Mouse (Mus musculus): Measurements from ENCODE around the gene Setd3. TPM values are rescaled to one million over a fixed set of nuclear protein-coding genes. Genes with fewer than 3 reads are reported as not detected.

Setd3 gene
- polyA plus RNA-seq, 1 experiment from 2014 or later: 91.6 TPM

- no peaks in the 10 kb centered on the region for H3K27me3 ChIP-seq (ENCODE audit: control insufficient read depth, insufficient read depth, low read length)
- ATAC-seq (ENCODE audit: insufficient read depth, low FRiP score, low TSS enrichment) (no peak), DNase-seq (ENCODE audit: low spot score) (no peak)
- WGBS: 89% methylated on average over 8 of the region's 8 CpGs
- H3K4me2 ChIP-seq (ENCODE audit: low read depth): no peak overlapping the region
- H3K36me3 ChIP-seq (ENCODE audit: control insufficient read depth, insufficient read depth, low read length): no peaks in the 10 kb centered on the region
- no peaks in the 10 kb centered on the region for H3K4me1 ChIP-seq (ENCODE audit: control insufficient read depth, insufficient read depth, low read length)
- H3K9ac ChIP-seq (ENCODE audit: low read length): no peak overlapping the region
- no peak overlapping the region for H3K4me3 ChIP-seq (ENCODE audit: low read depth, low read length)
- H3K27ac ChIP-seq (ENCODE audit: low read depth, low read length): no peak overlapping the region
- H3K9me3 ChIP-seq (ENCODE audit: control insufficient read depth, low read length): no peaks in the 10 kb centered on the region
Observed at GRCm38 (mm10) chr12:108097643-108098042, 81.5 kb downstream of the Setd3 start.

DNA sequence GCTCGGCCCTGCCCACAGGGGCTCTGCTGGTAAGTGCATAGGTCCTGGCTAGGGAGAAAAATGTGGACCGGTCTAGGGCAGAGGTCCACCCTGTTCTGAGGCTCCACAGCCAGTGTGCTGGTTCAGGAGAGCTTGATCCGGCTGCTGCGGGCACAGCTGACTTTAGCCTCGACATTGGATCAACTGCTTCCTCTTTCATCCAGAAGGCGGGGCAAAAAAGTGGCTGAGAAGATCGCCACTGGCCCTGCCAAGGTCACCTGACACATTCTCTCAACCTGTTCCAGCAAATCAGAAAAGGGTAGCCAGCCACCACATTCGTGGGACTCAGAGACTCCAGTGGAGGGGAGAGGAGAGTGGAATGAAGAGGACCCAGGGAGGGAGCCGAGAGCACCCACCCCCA lies 90.9 kb downstream of the Setd3 start:
- H3K9ac ChIP-seq (ENCODE audit: low read length): no peak overlapping the region
- H3K4me1 ChIP-seq (ENCODE audit: control insufficient read depth, insufficient read depth, low read length): no peaks in the 10 kb centered on the region
- no peak overlapping the region for H3K27ac ChIP-seq (ENCODE audit: low read depth, low read length)
- H3K9me3 ChIP-seq (ENCODE audit: control insufficient read depth, low read length): no peaks in the 10 kb centered on the region
- H3K4me2 ChIP-seq (ENCODE audit: low read depth): no peak overlapping the region
- DNase-seq (ENCODE audit: low spot score) (no peak), ATAC-seq (ENCODE audit: insufficient read depth, low FRiP score, low TSS enrichment) (no peak)
- WGBS: 80% methylated on average over 9 of the region's 9 CpGs
- no peaks in the 10 kb centered on the region for H3K27me3 ChIP-seq (ENCODE audit: control insufficient read depth, insufficient read depth, low read length)
- H3K4me3 ChIP-seq (ENCODE audit: low read depth, low read length): no peak overlapping the region
- no peaks in the 10 kb centered on the region for H3K36me3 ChIP-seq (ENCODE audit: control insufficient read depth, insufficient read depth, low read length)

GRCm38 (mm10) chr12:108087489-108087888 lies 91.6 kb downstream of the Setd3 start:
- H3K9me3 ChIP-seq (ENCODE audit: control insufficient read depth, low read length): no peaks in the 10 kb centered on the region
- no peaks in the 10 kb centered on the region for H3K36me3 ChIP-seq (ENCODE audit: control insufficient read depth, insufficient read depth, low read length)
- H3K9ac ChIP-seq (ENCODE audit: low read length): no peak overlapping the region
- no peaks in the 10 kb centered on the region for H3K4me1 ChIP-seq (ENCODE audit: control insufficient read depth, insufficient read depth, low read length)
- no peaks in the 10 kb centered on the region for H3K27me3 ChIP-seq (ENCODE audit: control insufficient read depth, insufficient read depth, low read length)
- H3K27ac ChIP-seq (ENCODE audit: low read depth, low read length): no peak overlapping the region
- no peak for ATAC-seq (ENCODE audit: insufficient read depth, low FRiP score, low TSS enrichment)
- no peak overlapping the region for H3K4me3 ChIP-seq (ENCODE audit: low read depth, low read length)
- DNase-seq (ENCODE audit: low spot score): no peak
- WGBS: 77% methylated on average over 2 of the region's 2 CpGs
- H3K4me2 ChIP-seq (ENCODE audit: low read depth): no peak overlapping the region

GRCm38 (mm10) chr12:108078122-108078752 lies 100.9 kb downstream of the Setd3 start:
- no peak for DNase-seq (ENCODE audit: low spot score)
- no peaks in the 10 kb centered on the region for H3K27me3 ChIP-seq (ENCODE audit: control insufficient read depth, insufficient read depth, low read length)
- H3K36me3 ChIP-seq (ENCODE audit: control insufficient read depth, insufficient read depth, low read length): no peaks in the 10 kb centered on the region
- no peak overlapping the region for H3K27ac ChIP-seq (ENCODE audit: low read depth, low read length)
- H3K9ac ChIP-seq (ENCODE audit: low read length): no peak overlapping the region
- 82% methylated on average over 10 of the region's 10 CpGs for WGBS
- no peaks in the 10 kb centered on the region for H3K9me3 ChIP-seq (ENCODE audit: control insufficient read depth, low read length)
- no peak overlapping the region for H3K4me2 ChIP-seq (ENCODE audit: low read depth)
- no peak for ATAC-seq (ENCODE audit: insufficient read depth, low FRiP score, low TSS enrichment)
- H3K4me3 ChIP-seq (ENCODE audit: low read depth, low read length): no peak overlapping the region
- H3K4me1 ChIP-seq (ENCODE audit: control insufficient read depth, insufficient read depth, low read length): no peaks in the 10 kb centered on the region

GRCm38 (mm10) chr12:108072907-108073306 lies 106.2 kb downstream of the Setd3 start:
- 81% methylated on average over 5 of the region's 5 CpGs for WGBS
- no peak overlapping the region for H3K4me3 ChIP-seq (ENCODE audit: low read depth, low read length)

DNA sequence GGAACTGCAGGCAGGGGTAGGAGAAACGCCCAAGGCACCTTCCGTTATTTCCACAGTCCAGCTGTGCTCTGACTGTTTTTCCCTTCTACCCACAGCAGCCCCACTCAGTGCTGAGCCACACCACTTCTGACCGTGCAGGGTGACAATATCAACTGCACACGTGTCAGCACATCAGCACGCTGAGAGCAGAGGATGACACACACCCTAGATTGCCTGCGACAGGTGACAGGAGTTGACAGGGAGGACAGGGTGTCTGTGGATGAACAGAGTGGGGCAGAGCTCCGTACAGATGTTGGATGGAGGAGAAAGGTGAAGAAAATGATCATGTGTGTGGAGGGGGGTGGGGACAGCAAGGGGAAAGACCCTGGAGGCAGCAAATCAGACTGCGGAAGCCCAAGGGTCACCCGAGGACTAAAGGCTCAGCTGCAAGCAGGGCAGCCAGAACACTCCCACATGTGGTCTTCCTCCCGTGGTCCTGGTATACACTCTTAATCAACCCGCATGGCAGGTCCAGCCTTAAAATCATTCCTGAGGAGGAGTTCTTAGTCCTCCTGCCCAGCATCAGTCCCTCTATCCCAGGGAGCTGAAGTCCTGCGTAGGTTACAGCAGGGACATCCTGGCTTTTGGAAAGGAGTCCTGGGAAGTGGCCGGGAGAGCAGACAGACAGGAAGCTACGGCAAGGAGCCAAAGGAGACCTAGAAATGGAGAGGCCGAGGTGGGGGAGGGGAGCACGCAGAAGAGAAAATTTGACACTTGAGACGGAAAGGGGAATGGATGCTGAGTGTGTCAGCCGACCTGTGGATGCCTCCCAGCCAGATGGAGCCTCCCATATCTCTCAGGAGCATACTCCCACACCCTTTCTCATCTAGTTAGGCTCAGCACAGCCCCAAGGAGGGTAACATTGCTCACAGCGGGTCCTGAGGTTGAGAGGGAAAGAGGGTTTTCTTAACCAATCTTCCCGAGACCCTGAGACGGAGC lies 108.1 kb downstream of the Setd3 start:
- WGBS: 65% methylated on average over 21 of the region's 21 CpGs
- H3K27ac ChIP-seq (ENCODE audit: low read depth, low read length): no peak overlapping the region
- H3K4me2 ChIP-seq (ENCODE audit: low read depth): no peak overlapping the region

More at GRCm38 (mm10) chr12:108072907-108073306, 106.2 kb downstream of the Setd3 start:
- Histone ChIP-seq H3K4me1 (ENCODE audit: control insufficient read depth, insufficient read depth, low read length) (peaks cover 4% of the 10 kb centered on the region), H3K9me3 (ENCODE audit: control insufficient read depth, low read length) (no peaks in the 10 kb centered on the region), H3K36me3 (ENCODE audit: control insufficient read depth, insufficient read depth, low read length) (no peaks in the 10 kb centered on the region), H3K27ac (ENCODE audit: low read depth, low read length) (no peak overlapping the region), H3K4me2 (ENCODE audit: low read depth) (no peak overlapping the region), H3K27me3 (ENCODE audit: control insufficient read depth, insufficient read depth, low read length) (no peaks in the 10 kb centered on the region), H3K9ac (ENCODE audit: low read length) (no peak overlapping the region)
- DNase-seq (ENCODE audit: low spot score) (no peak), ATAC-seq (ENCODE audit: insufficient read depth, low FRiP score, low TSS enrichment) (no peak)

GRCm38 (mm10) chr12:108069504-108069903 lies 109.6 kb downstream of the Setd3 start:
- Histone ChIP-seq H3K4me2 (ENCODE audit: low read depth) (no peak overlapping the region), H3K27ac (ENCODE audit: low read depth, low read length) (no peak overlapping the region), H3K9me3 (ENCODE audit: control insufficient read depth, low read length) (no peaks in the 10 kb centered on the region), H3K4me3 (ENCODE audit: low read depth, low read length) (no peak overlapping the region), H3K36me3 (ENCODE audit: control insufficient read depth, insufficient read depth, low read length) (no peaks in the 10 kb centered on the region), H3K4me1 (ENCODE audit: control insufficient read depth, insufficient read depth, low read length) (peaks cover 4% of the 10 kb centered on the region), H3K27me3 (ENCODE audit: control insufficient read depth, insufficient read depth, low read length) (no peaks in the 10 kb centered on the region), H3K9ac (ENCODE audit: low read length) (no peak overlapping the region)
- ATAC-seq (ENCODE audit: insufficient read depth, low FRiP score, low TSS enrichment): no peak
- no peak for DNase-seq (ENCODE audit: low spot score)
- 72% methylated on average over 6 of the region's 6 CpGs for WGBS

More for the DNA sequence above, 108.1 kb downstream of the Setd3 start:
- Histone ChIP-seq H3K27me3 (ENCODE audit: control insufficient read depth, insufficient read depth, low read length) (no peaks in the 10 kb centered on the region), H3K9me3 (ENCODE audit: control insufficient read depth, low read length) (no peaks in the 10 kb centered on the region), H3K4me1 (ENCODE audit: control insufficient read depth, insufficient read depth, low read length) (peaks cover 4% of the 10 kb centered on the region), H3K9ac (ENCODE audit: low read length) (no peak overlapping the region), H3K4me3 (ENCODE audit: low read depth, low read length) (no peak overlapping the region), H3K36me3 (ENCODE audit: control insufficient read depth, insufficient read depth, low read length) (no peaks in the 10 kb centered on the region)
- DNase-seq (ENCODE audit: low spot score): no peak
- no peak for ATAC-seq (ENCODE audit: insufficient read depth, low FRiP score, low TSS enrichment)

DNA sequence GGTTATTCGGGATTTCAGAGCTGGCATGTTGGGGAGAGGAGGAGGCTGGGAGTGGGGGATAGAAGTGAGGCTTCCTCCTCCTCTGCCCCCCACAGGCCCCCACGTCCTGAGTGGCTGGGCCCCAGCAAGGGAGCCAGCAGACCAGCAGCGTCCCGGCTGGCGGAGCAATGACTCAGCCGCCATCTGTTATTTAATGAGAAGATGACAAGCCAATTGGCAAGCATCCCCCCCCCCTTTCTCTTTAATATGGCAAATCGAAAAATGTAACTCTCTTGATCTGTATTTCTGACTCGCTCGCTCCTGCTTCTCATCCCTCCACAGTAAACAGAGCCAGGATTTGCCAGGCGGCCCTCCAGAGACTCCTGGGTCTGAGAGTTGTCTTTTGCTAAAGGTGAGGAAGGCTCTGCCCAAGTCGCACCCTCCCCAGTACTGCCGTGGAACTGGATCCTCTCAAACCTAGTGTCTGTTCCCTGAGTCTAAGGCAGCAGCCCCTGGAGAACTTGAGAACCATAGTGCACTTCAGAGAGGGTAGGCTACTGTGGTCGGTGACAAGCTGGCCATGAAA lies 111.2 kb downstream of the Setd3 start:
- no peaks in the 10 kb centered on the region for H3K9me3 ChIP-seq (ENCODE audit: control insufficient read depth, low read length)
- no peak overlapping the region for H3K4me3 ChIP-seq (ENCODE audit: low read depth, low read length)
- DNase-seq (ENCODE audit: low spot score): no peak
- H3K4me2 ChIP-seq (ENCODE audit: low read depth): no peak overlapping the region
- peaks cover 6% of the 10 kb centered on the region for H3K4me1 ChIP-seq (ENCODE audit: control insufficient read depth, insufficient read depth, low read length)
- H3K27me3 ChIP-seq (ENCODE audit: control insufficient read depth, insufficient read depth, low read length): no peaks in the 10 kb centered on the region
- ATAC-seq (ENCODE audit: insufficient read depth, low FRiP score, low TSS enrichment): no peak
- no peaks in the 10 kb centered on the region for H3K36me3 ChIP-seq (ENCODE audit: control insufficient read depth, insufficient read depth, low read length)
- H3K9ac ChIP-seq (ENCODE audit: low read length): no peak overlapping the region
- H3K27ac ChIP-seq (ENCODE audit: low read depth, low read length): no peak overlapping the region
- WGBS: 76% methylated on average over 13 of the region's 13 CpGs
